Mouse (Mus musculus): ENCODE results near the gene Nos1. TPM values are rescaled to one million over a fixed set of nuclear protein-coding genes. Genes with fewer than 3 reads are reported as not detected.

Gene Nos1
- 0.15 and 0.25 TPM in 2 replicates for polyA plus RNA-seq (2014; fragmentation: Nextera tagmentation; extraction: Ambion mirVana)

GRCm38 (mm10) chr5:117780681-117781080, at the start of gene Nos1:
TSS of gene Nos1 (plus strand) at chr5:117781032.
- Histone ChIP-seq H3K27ac (replicated peaks; ENCODE audit: low read depth, low read length) (no peak within 1 kb of the TSS), H3K4me1 (ENCODE audit: control insufficient read depth, insufficient read depth, low read length) (peaks cover 6% of the 10 kb centered on the region; the same call in 1 of the 2 replicates), H3K4me3 (ENCODE audit: low read depth, low read length) (no peak within 1 kb of the TSS), H3K36me3 (replicated peaks; ENCODE audit: control insufficient read depth, insufficient read depth, low read depth, low read length) (no peaks in the 10 kb centered on the region), H3K9me3 (replicated peaks; ENCODE audit: control insufficient read depth, low read length) (no peaks in the 10 kb centered on the region), H3K4me2 (ENCODE audit: low read depth, low read length) (peak within 1 kb of the TSS; percentile 2; the same call in 1 of the 2 replicates), H3K27me3 (ENCODE audit: control insufficient read depth, insufficient read depth, low read length) (no peaks in the 10 kb centered on the region), H3K9ac (replicated peaks; ENCODE audit: low read length) (no peak within 1 kb of the TSS; the same call in 1 of the 2 replicates)
- peak; percentile 79 for DNase-seq (ENCODE audit: low spot score)
- peak; percentile 61 for ATAC-seq (replicated peaks; ENCODE audit: insufficient number of reproducible peaks, low FRiP score, low TSS enrichment, low read depth)
- 8% methylated on average over 10 of the region's 10 CpGs for WGBS

GRCm38 (mm10) chr5:117731311-117731710, 49.5 kb upstream of the Nos1 start:
- H3K9ac ChIP-seq (replicated peaks; ENCODE audit: low read length), result no peak overlapping the region
- H3K4me1 ChIP-seq (ENCODE audit: control insufficient read depth, insufficient read depth, low read length), result no peaks in the 10 kb centered on the region
- DNase-seq (ENCODE audit: low spot score) (no peak), ATAC-seq (replicated peaks; ENCODE audit: insufficient number of reproducible peaks, low FRiP score, low TSS enrichment, low read depth) (no peak)
- no peaks in the 10 kb centered on the region for H3K9me3 ChIP-seq (replicated peaks; ENCODE audit: control insufficient read depth, low read length)
- no peak overlapping the region for H3K27ac ChIP-seq (replicated peaks; ENCODE audit: low read depth, low read length)
- no peak overlapping the region for H3K4me3 ChIP-seq (ENCODE audit: low read depth, low read length)
- H3K27me3 ChIP-seq (ENCODE audit: control insufficient read depth, insufficient read depth, low read length), result no peaks in the 10 kb centered on the region
- no peaks in the 10 kb centered on the region for H3K36me3 ChIP-seq (replicated peaks; ENCODE audit: control insufficient read depth, insufficient read depth, low read depth, low read length)
- H3K4me2 ChIP-seq (ENCODE audit: low read depth, low read length), result no peak overlapping the region
- WGBS, result 64% methylated on average over 6 of the region's 6 CpGs

- no peak overlapping the region for H3K27ac ChIP-seq (replicated peaks; ENCODE audit: low read depth, low read length)
- H3K9ac ChIP-seq (replicated peaks; ENCODE audit: low read length), result no peak overlapping the region
- no peak overlapping the region for H3K4me3 ChIP-seq (ENCODE audit: low read depth, low read length)
- H3K9me3 ChIP-seq (replicated peaks; ENCODE audit: control insufficient read depth, low read length), result no peaks in the 10 kb centered on the region
- no peak overlapping the region for H3K4me2 ChIP-seq (ENCODE audit: low read depth, low read length)
- 85% methylated on average over 11 of the region's 11 CpGs for WGBS
- H3K27me3 ChIP-seq (ENCODE audit: control insufficient read depth, insufficient read depth, low read length), result no peaks in the 10 kb centered on the region
- no peak for DNase-seq (ENCODE audit: low spot score)
- no peaks in the 10 kb centered on the region for H3K36me3 ChIP-seq (replicated peaks; ENCODE audit: control insufficient read depth, insufficient read depth, low read depth, low read length)
- no peaks in the 10 kb centered on the region for H3K4me1 ChIP-seq (ENCODE audit: control insufficient read depth, insufficient read depth, low read length)
- no peak for ATAC-seq (replicated peaks; ENCODE audit: insufficient number of reproducible peaks, low FRiP score, low TSS enrichment, low read depth)
These were observed 36.1 kb upstream of the Nos1 start for GRCm38 (mm10) chr5:117744654-117745178.

GRCm38 (mm10) chr5:117749353-117749752, 31.5 kb upstream of the Nos1 start:
- H3K4me1 ChIP-seq (ENCODE audit: control insufficient read depth, insufficient read depth, low read length), result no peaks in the 10 kb centered on the region
- no peak overlapping the region for H3K27ac ChIP-seq (replicated peaks; ENCODE audit: low read depth, low read length)
- H3K9me3 ChIP-seq (replicated peaks; ENCODE audit: control insufficient read depth, low read length), result no peaks in the 10 kb centered on the region
- no peak overlapping the region for H3K4me2 ChIP-seq (ENCODE audit: low read depth, low read length)
- H3K9ac ChIP-seq (replicated peaks; ENCODE audit: low read length), result no peak overlapping the region
- no peaks in the 10 kb centered on the region for H3K27me3 ChIP-seq (ENCODE audit: control insufficient read depth, insufficient read depth, low read length)
- DNase-seq (ENCODE audit: low spot score) (no peak), ATAC-seq (replicated peaks; ENCODE audit: insufficient number of reproducible peaks, low FRiP score, low TSS enrichment, low read depth) (no peak)
- no peaks in the 10 kb centered on the region for H3K36me3 ChIP-seq (replicated peaks; ENCODE audit: control insufficient read depth, insufficient read depth, low read depth, low read length)
- 22% methylated on average over 5 of the region's 5 CpGs for WGBS
- no peak overlapping the region for H3K4me3 ChIP-seq (ENCODE audit: low read depth, low read length)

- Histone ChIP-seq H3K4me2 (ENCODE audit: low read depth, low read length) (no peak overlapping the region), H3K27me3 (ENCODE audit: control insufficient read depth, insufficient read depth, low read length) (no peaks in the 10 kb centered on the region), H3K27ac (replicated peaks; ENCODE audit: low read depth, low read length) (no peak overlapping the region), H3K9ac (replicated peaks; ENCODE audit: low read length) (no peak overlapping the region), H3K4me3 (ENCODE audit: low read depth, low read length) (no peak overlapping the region), H3K4me1 (ENCODE audit: control insufficient read depth, insufficient read depth, low read length) (no peaks in the 10 kb centered on the region), H3K9me3 (replicated peaks; ENCODE audit: control insufficient read depth, low read length) (no peaks in the 10 kb centered on the region), H3K36me3 (replicated peaks; ENCODE audit: control insufficient read depth, insufficient read depth, low read depth, low read length) (no peaks in the 10 kb centered on the region)
- 38% methylated on average over 12 of the region's 12 CpGs for WGBS
- ATAC-seq (replicated peaks; ENCODE audit: insufficient number of reproducible peaks, low FRiP score, low TSS enrichment, low read depth), result no peak
- peak; percentile 25 for DNase-seq (ENCODE audit: low spot score)
These were observed 22.9 kb upstream of the Nos1 start for GRCm38 (mm10) chr5:117757696-117758482.

GRCm38 (mm10) chr5:117761181-117761832, 19.5 kb upstream of the Nos1 start:
- no peak for ATAC-seq (replicated peaks; ENCODE audit: insufficient number of reproducible peaks, low FRiP score, low TSS enrichment, low read depth)
- Histone ChIP-seq H3K9ac (replicated peaks; ENCODE audit: low read length) (no peak overlapping the region), H3K4me3 (ENCODE audit: low read depth, low read length) (no peak overlapping the region), H3K27ac (replicated peaks; ENCODE audit: low read depth, low read length) (no peak overlapping the region), H3K36me3 (replicated peaks; ENCODE audit: control insufficient read depth, insufficient read depth, low read depth, low read length) (no peaks in the 10 kb centered on the region), H3K27me3 (ENCODE audit: control insufficient read depth, insufficient read depth, low read length) (no peaks in the 10 kb centered on the region), H3K4me2 (ENCODE audit: low read depth, low read length) (no peak overlapping the region), H3K9me3 (replicated peaks; ENCODE audit: control insufficient read depth, low read length) (no peaks in the 10 kb centered on the region), H3K4me1 (ENCODE audit: control insufficient read depth, insufficient read depth, low read length) (no peaks in the 10 kb centered on the region)
- no peak for DNase-seq (ENCODE audit: low spot score)
- WGBS, result 74% methylated on average over 9 of the region's 9 CpGs

- DNase-seq (ENCODE audit: low spot score), result no peak
- no peak overlapping the region for H3K9ac ChIP-seq (replicated peaks; ENCODE audit: low read length)
- H3K4me2 ChIP-seq (ENCODE audit: low read depth, low read length), result no peak overlapping the region
- no peaks in the 10 kb centered on the region for H3K36me3 ChIP-seq (replicated peaks; ENCODE audit: control insufficient read depth, insufficient read depth, low read depth, low read length)
- no peaks in the 10 kb centered on the region for H3K9me3 ChIP-seq (replicated peaks; ENCODE audit: control insufficient read depth, low read length)
- WGBS, result 83% methylated on average over 9 of the region's 9 CpGs
- H3K4me3 ChIP-seq (ENCODE audit: low read depth, low read length), result no peak overlapping the region
- no peak overlapping the region for H3K27ac ChIP-seq (replicated peaks; ENCODE audit: low read depth, low read length)
- no peak for ATAC-seq (replicated peaks; ENCODE audit: insufficient number of reproducible peaks, low FRiP score, low TSS enrichment, low read depth)
- H3K27me3 ChIP-seq (ENCODE audit: control insufficient read depth, insufficient read depth, low read length), result no peaks in the 10 kb centered on the region
- H3K4me1 ChIP-seq (ENCODE audit: control insufficient read depth, insufficient read depth, low read length), result no peaks in the 10 kb centered on the region
These were observed 16.3 kb upstream of the Nos1 start for GRCm38 (mm10) chr5:117764496-117764895.

GRCm38 (mm10) chr5:117779175-117779574, 1.7 kb upstream of the Nos1 start:
- no peak overlapping the region for H3K9ac ChIP-seq (replicated peaks; ENCODE audit: low read length)
- no peaks in the 10 kb centered on the region for H3K36me3 ChIP-seq (replicated peaks; ENCODE audit: control insufficient read depth, insufficient read depth, low read depth, low read length)
- DNase-seq (ENCODE audit: low spot score) (no peak), ATAC-seq (replicated peaks; ENCODE audit: insufficient number of reproducible peaks, low FRiP score, low TSS enrichment, low read depth) (no peak)
- no peaks in the 10 kb centered on the region for H3K9me3 ChIP-seq (replicated peaks; ENCODE audit: control insufficient read depth, low read length)
- no peak overlapping the region for H3K4me3 ChIP-seq (ENCODE audit: low read depth, low read length)
- 67% methylated on average over 11 of the region's 11 CpGs for WGBS
- H3K4me1 ChIP-seq (ENCODE audit: control insufficient read depth, insufficient read depth, low read length), result peaks cover 6% of the 10 kb centered on the region; the same call in 1 of the 2 replicates
- H3K4me2 ChIP-seq (ENCODE audit: low read depth, low read length), result no peak overlapping the region
- no peak overlapping the region for H3K27ac ChIP-seq (replicated peaks; ENCODE audit: low read depth, low read length)
- H3K27me3 ChIP-seq (ENCODE audit: control insufficient read depth, insufficient read depth, low read length), result no peaks in the 10 kb centered on the region
